Mouse (Mus musculus): ENCODE measurements around the gene Slco2a1. TPM values are rescaled to one million over a fixed set of nuclear protein-coding genes. Genes with fewer than 3 reads are reported as not detected.
A peak's percentile ranks its signal among the peaks of the same experiment; 100 is the strongest.

The Slco2a1 gene
- total and polyA plus RNA-seq, 3 experiments = 0.14 TPM; not detected in 2

DNA sequence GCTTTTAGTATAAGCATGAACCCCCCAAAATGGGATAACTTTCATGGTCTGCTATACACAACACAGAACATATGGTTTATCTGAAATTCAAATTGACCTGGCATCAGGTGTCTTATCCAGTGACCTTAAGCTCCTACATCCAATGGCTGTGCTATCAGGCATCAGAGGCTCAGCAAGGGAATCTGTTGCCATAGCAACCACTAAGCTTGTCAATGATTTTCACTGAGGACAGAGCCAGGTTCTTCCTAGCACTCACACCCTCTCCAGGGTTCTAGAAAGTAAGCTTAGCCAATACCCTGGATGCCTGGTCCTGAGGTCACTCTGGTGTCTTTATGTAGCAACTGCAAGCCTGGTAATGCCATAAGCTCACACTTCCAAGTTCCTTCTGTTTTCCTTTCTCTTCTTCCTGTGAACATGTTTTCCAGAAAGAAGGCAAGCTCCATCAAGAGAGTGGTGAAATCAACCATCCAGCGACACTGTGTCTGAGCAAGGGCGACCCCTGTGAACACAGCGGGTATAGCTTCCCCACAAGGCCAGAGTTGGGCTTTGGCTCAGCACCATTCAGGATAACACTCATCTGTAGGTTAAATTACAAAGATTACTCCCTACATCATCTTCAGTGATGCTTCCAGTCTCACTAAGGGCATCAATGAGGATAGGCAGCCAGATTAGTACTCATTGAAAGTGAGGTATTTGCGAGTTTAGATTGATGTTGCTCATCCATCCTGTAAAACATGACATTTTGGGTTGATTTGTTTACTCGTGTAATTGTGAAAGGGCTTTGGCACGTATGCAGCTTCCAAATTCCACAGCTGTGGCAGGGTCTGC lies 2.0 kb downstream of the Slco2a1 start:
- no peak overlapping the region for H3K9ac ChIP-seq (ENCODE audit: insufficient read depth, low read depth)
- no peaks in the 10 kb centered on the region for H3K36me3 ChIP-seq (replicated peaks in 1 of 2; ENCODE audit: control insufficient read depth in 1 of 2, insufficient read depth in 1 of 2, low read length in 1 of 2)
- H3K4me3 ChIP-seq (replicated peaks in 1 of 3; ENCODE audit: low read depth in 2 of 3, low read length in 2 of 3, poor library complexity in 1 of 3) = no peak overlapping the region
- H3K27me3 ChIP-seq (replicated peaks) = peaks cover 4% of the 10 kb centered on the region
- DNase-seq (ENCODE audit: extremely low read depth) = no peak
- TF ChIP-seq MYC (IDR thresholded peaks at IDR 0.05; ENCODE audit: low read depth, low read length) (no peak), ETS1 (conservative IDR thresholded peaks at IDR 0.05; ENCODE audit: low read depth, low read length) (no peak), UBTF (IDR thresholded peaks at IDR 0.05; ENCODE audit: low read depth, low read length) (no peak), CTCF (conservative IDR thresholded peaks at IDR 0.05 in 1 of 2, IDR thresholded peaks at IDR 0.05 in 1 of 2; ENCODE audit: low read depth in 2 of 2, low read length in 2 of 2) (peak in 1 of 2 experiments; percentile 33; a peak in 2 of 4 replicates), ZC3H11A (IDR thresholded peaks at IDR 0.05; ENCODE audit: low read depth, low read length) (no peak)
- H3K79me2 ChIP-seq (replicated peaks; ENCODE audit: control insufficient read depth, extremely low read depth, insufficient read depth, poor library complexity, severe bottlenecking) = no peaks in the 10 kb centered on the region
- H3K4me1 ChIP-seq (ENCODE audit: control insufficient read depth in 1 of 2, insufficient read depth in 2 of 2) = peaks cover 5 to 8% of the 10 kb centered on the region in 2 experiments; a peak in 1 of 4 replicates
- dilution Hi-C loops (cut with MboI; ENCODE audit: extremely low pct_ligation_motif_present, extremely low pct_unique_long_range_greater_than_20kb, low sequenced_read_pairs) (no loop called here), in situ Hi-C loops (cut with MboI; ENCODE audit: low pct_ligation_motif_present, low pct_unique_long_range_greater_than_20kb, low sequenced_read_pairs) (no loop called here)
- H3K27ac ChIP-seq (ENCODE audit: insufficient read depth, low read depth) = no peak overlapping the region
- no peak overlapping the region for H3K4me2 ChIP-seq (ENCODE audit: insufficient read depth, low read depth, poor library complexity, severe bottlenecking)
- H3K9me3 ChIP-seq (replicated peaks; ENCODE audit: low read length) = no peaks in the 10 kb centered on the region

DNA sequence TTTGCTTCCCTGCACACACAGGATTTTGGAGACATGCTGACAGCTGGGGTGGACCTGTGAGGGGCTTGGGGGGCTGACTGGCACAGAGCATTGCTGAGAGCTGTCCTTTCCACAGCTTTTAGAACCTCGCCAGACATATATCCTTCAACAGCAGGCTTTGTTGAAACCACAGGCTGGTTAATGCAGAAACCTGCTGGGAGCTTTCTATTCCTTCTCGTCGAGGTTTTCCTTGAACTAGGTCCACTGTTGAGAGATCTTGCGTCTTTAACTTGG lies 2.6 kb downstream of the Slco2a1 start:
- no peak overlapping the region for H3K4me3 ChIP-seq (replicated peaks in 1 of 3; ENCODE audit: low read depth in 2 of 3, low read length in 2 of 3, poor library complexity in 1 of 3)
- TF ChIP-seq TBP (conservative IDR thresholded peaks at IDR 0.05; ENCODE audit: low read depth, low read length) (no peak), MEF2A (IDR thresholded peaks at IDR 0.05; ENCODE audit: borderline replicate concordance, low read depth, low read length) (no peak), POLR2AphosphoS2 (IDR thresholded peaks at IDR 0.05; ENCODE audit: low read depth, low read length) (no peak), UBTF (IDR thresholded peaks at IDR 0.05; ENCODE audit: low read depth, low read length) (no peak), JUN (IDR thresholded peaks at IDR 0.05; ENCODE audit: insufficient read depth, low read depth, low read length) (no peak), RCOR1 (conservative IDR thresholded peaks at IDR 0.05; ENCODE audit: low read depth, low read length) (no peak), SIN3A (IDR thresholded peaks at IDR 0.05; ENCODE audit: low read length) (no peak), E2F4 (IDR thresholded peaks at IDR 0.05; ENCODE audit: insufficient replicate concordance, low read depth, low read length) (no peak), RAD21 (IDR thresholded peaks at IDR 0.05; ENCODE audit: low read depth, low read length) (no peak)
- in situ Hi-C loops (cut with MboI; ENCODE audit: low pct_ligation_motif_present, low pct_unique_long_range_greater_than_20kb, low sequenced_read_pairs) = no loop called here
- peaks cover 5 to 8% of the 10 kb centered on the region in 2 experiments; a peak in 1 of 4 replicates for H3K4me1 ChIP-seq (ENCODE audit: control insufficient read depth in 1 of 2, insufficient read depth in 2 of 2)
- no peaks in the 10 kb centered on the region for H3K36me3 ChIP-seq (replicated peaks in 1 of 2; ENCODE audit: control insufficient read depth in 1 of 2, insufficient read depth in 1 of 2, low read length in 1 of 2)
- DNase-seq (ENCODE audit: extremely low read depth) = no peak
- dilution Hi-C loops (cut with MboI; ENCODE audit: extremely low pct_ligation_motif_present, extremely low pct_unique_long_range_greater_than_20kb, low sequenced_read_pairs) = no loop called here
- H3K27me3 ChIP-seq (replicated peaks) = peaks cover 7% of the 10 kb centered on the region
- H3K9ac ChIP-seq (ENCODE audit: insufficient read depth, low read depth) = no peak overlapping the region
- H3K9me3 ChIP-seq (replicated peaks; ENCODE audit: low read length) = no peaks in the 10 kb centered on the region
- H3K79me2 ChIP-seq (replicated peaks; ENCODE audit: control insufficient read depth, extremely low read depth, insufficient read depth, poor library complexity, severe bottlenecking) = no peaks in the 10 kb centered on the region
- no peak overlapping the region for H3K4me2 ChIP-seq (ENCODE audit: insufficient read depth, low read depth, poor library complexity, severe bottlenecking)
- H3K27ac ChIP-seq (ENCODE audit: insufficient read depth, low read depth) = no peak overlapping the region

All from CH12.LX (cell line).